Mouse (Mus musculus): ENCODE results near the gene Cacna1e.

DNA sequence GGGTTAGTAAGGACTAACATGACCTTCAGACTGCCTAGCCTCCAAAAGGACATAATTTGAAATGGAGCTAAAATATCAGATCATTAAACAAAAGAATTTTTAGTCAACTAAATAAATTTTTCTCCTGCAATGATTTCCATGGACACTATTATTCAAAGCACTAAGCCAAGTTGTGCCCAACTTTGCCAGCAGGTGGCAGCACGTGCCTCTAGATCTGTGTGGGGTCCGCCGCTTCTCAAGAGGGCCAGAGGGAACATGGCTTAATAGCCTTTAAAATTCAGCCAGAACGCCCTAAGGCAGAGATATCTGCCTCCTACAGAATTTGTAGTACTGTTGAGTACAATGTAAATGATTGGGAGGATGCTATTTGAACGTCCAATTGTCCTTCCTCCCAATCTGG, 96.2 kb downstream of the Cacna1e start:
- TF ChIP-seq POLR2A (IDR thresholded peaks at IDR 0.05; ENCODE audit: low read depth, low read length) (no peak), CTCF (conservative IDR thresholded peaks at IDR 0.05; ENCODE audit: insufficient read depth, insufficient read length, low read depth, low read length) (peak; percentile 76)
